Mouse (Mus musculus) embryonic fibroblast, embryonic 13.5 days (primary cell): Measurements from ENCODE around the gene Npw. TPM values are rescaled to one million over a fixed set of nuclear protein-coding genes. Genes with fewer than 3 reads are reported as not detected.

Experiments
- H3K27ac ChIP-seq: 2 replicates; pipeline ENCODE4 v1.5.1; 2012; ENCODE audit warnings: low read length, control low read depth, inconsistent platforms; ENCODE audit not compliant: insufficient read depth
- H3K4me1 ChIP-seq: 2 replicates; pipeline ENCODE4 v1.6.1; 2011; ENCODE audit warnings: low read length; ENCODE audit not compliant: control insufficient read depth, insufficient read depth
- H3K4me3 ChIP-seq: 2 replicates; pipeline ENCODE4 v1.5.1; 2011; ENCODE audit warnings: mild to moderate bottlenecking, control low read depth, low read length; ENCODE audit not compliant: insufficient read depth
- CTCF ChIP-seq: IDR thresholded peaks from 2 replicates; pipeline ENCODE4 v1.5.1; 2011; ENCODE audit warnings: mild to moderate bottlenecking, control low read depth, low read length, moderate library complexity, borderline replicate concordance; ENCODE audit not compliant: insufficient read depth
- POLR2A ChIP-seq: IDR thresholded peaks from 2 replicates; pipeline ENCODE4 v1.6.1; 2011; ENCODE audit warnings: low read depth, mild to moderate bottlenecking, control low read depth, low read length, moderate library complexity
- polyA plus RNA-seq: library from polyadenylated mRNA; stranded (reverse); fragments of >200 nt; gene quantifications from 2 replicates; pipeline ENCODE4 v1.2.4, GENCODE M21; 2011; ENCODE audit warnings: low read depth; ENCODE audit not compliant: missing spikeins, insufficient read length

Gene Npw
- not detected in 2 replicates for polyA plus RNA-seq

GRCm38 (mm10) chr17:24658017-24658758 is at the start of gene Npw:
Gene Npw, minus strand, starts transcription at chr17:24658457.
- peaks cover 3% of the 10 kb centered on the region; the same call in 1 of the 2 replicates for H3K4me1 ChIP-seq
- H3K4me3 ChIP-seq, result peak within 1 kb of the TSS; percentile 13
- H3K27ac ChIP-seq, result no peak within 1 kb of the TSS
- TF ChIP-seq POLR2A, result no peak
- TF ChIP-seq CTCF, result no peak

GRCm38 (mm10) chr17:24707801-24708425 is 49.7 kb upstream of the Npw start:
- Histone ChIP-seq H3K4me3 (peak overlapping the region; percentile 63), H3K4me1 (no peaks in the 10 kb centered on the region; the same call in 1 of the 2 replicates), H3K27ac (peak overlapping the region; percentile 15)
- TF ChIP-seq POLR2A (no peak), CTCF (no peak)

GRCm38 (mm10) chr17:24706982-24707800 is 48.9 kb upstream of the Npw start, which contains the start of gene Tbl3:
Gene Tbl3, minus strand, starts transcription at chr17:24707660.
- no peaks in the 10 kb centered on the region; the same call in 1 of the 2 replicates for H3K4me1 ChIP-seq
- peak within 1 kb of the TSS; percentile 63 for H3K4me3 ChIP-seq
- TF ChIP-seq CTCF (no peak), POLR2A (peak; percentile 93)
- H3K27ac ChIP-seq, result peak within 1 kb of the TSS; percentile 15

- H3K4me1 ChIP-seq, result no peaks in the 10 kb centered on the region; the same call in 1 of the 2 replicates
- no peak overlapping the region for H3K27ac ChIP-seq
- no peak overlapping the region for H3K4me3 ChIP-seq
- no peak for TF ChIP-seq POLR2A
These were observed 47.6 kb upstream of the Npw start for GRCm38 (mm10) chr17:24705821-24706220.

GRCm38 (mm10) chr17:24701251-24701650 is 43.0 kb upstream of the Npw start:
- Histone ChIP-seq H3K27ac (no peak overlapping the region), H3K4me3 (no peak overlapping the region), H3K4me1 (no peaks in the 10 kb centered on the region; the same call in 1 of the 2 replicates)
- TF ChIP-seq POLR2A (no peak), CTCF (no peak)

GRCm38 (mm10) chr17:24699473-24699872 is 41.2 kb upstream of the Npw start:
- Histone ChIP-seq H3K4me3 (no peak overlapping the region), H3K4me1 (no peaks in the 10 kb centered on the region), H3K27ac (no peak overlapping the region)
- TF ChIP-seq POLR2A (no peak), CTCF (no peak)

- no peak for TF ChIP-seq POLR2A
- no peak for TF ChIP-seq CTCF
- H3K27ac ChIP-seq, result no peak overlapping the region
These were observed 40.5 kb upstream of the Npw start for GRCm38 (mm10) chr17:24698715-24699114.

GRCm38 (mm10) chr17:24697985-24698384 is 39.7 kb upstream of the Npw start:
- Histone ChIP-seq H3K4me3 (no peak overlapping the region), H3K4me1 (no peaks in the 10 kb centered on the region), H3K27ac (no peak overlapping the region)
- TF ChIP-seq POLR2A (no peak), CTCF (no peak)

More at GRCm38 (mm10) chr17:24698715-24699114, 40.5 kb upstream of the Npw start:
- no peaks in the 10 kb centered on the region for H3K4me1 ChIP-seq
- H3K4me3 ChIP-seq, result no peak overlapping the region

- peak within 1 kb of the TSS; percentile 70 for H3K27ac ChIP-seq
- no peak for TF ChIP-seq CTCF
- peak; percentile 61 for TF ChIP-seq POLR2A
- H3K4me1 ChIP-seq, result no peaks in the 10 kb centered on the region
- peak within 1 kb of the TSS; percentile 87 for H3K4me3 ChIP-seq
These were observed 37.9 kb upstream of the Npw start, which contains the start of the genes Gfer and Noxo1 for GRCm38 (mm10) chr17:24696011-24696697. Gene Gfer, minus strand, starts transcription at chr17:24696156. Gene Noxo1, plus strand, starts transcription at chr17:24696234.
